Mouse (Mus musculus) myocyte (in vitro differentiated cells): Measurements from ENCODE around the gene Ecsit.

Source experiments
- CEBPB ChIP-seq: IDR thresholded peaks from 2 replicates; pipeline ENCODE4 v1.6.1; 2011; ENCODE audit warnings: mild to moderate bottlenecking, moderate library complexity; ENCODE audit not compliant: poor library complexity, insufficient read depth, severe bottlenecking
- MAX ChIP-seq: IDR thresholded peaks from one replicate; pipeline ENCODE4 v1.6.1; 2011; ENCODE audit warnings: low read depth, mild to moderate bottlenecking, control low read depth
- MYOD1 ChIP-seq, 3 experiments: IDR thresholded peaks; one replicate each; pipeline ENCODE4 v1.6.1; 2011; ENCODE audit warnings: control low read depth in 2 of 3, low read depth in 2 of 3, mild to moderate bottlenecking in 2 of 3, moderate library complexity in 1 of 3; ENCODE audit not compliant: insufficient read length in 2 of 3, control insufficient read depth in 1 of 3
- POLR2A ChIP-seq: IDR thresholded peaks from one replicate; pipeline ENCODE4 v1.6.1; 2011; ENCODE audit warnings: low read depth, mild to moderate bottlenecking, control low read depth, moderate library complexity; ENCODE audit not compliant: insufficient read length
- POLR2AphosphoS2 ChIP-seq: IDR thresholded peaks from one replicate; pipeline ENCODE4 v1.6.1; 2011; ENCODE audit warnings: low read depth, control low read depth; ENCODE audit not compliant: insufficient read length
- TCF12 ChIP-seq: IDR thresholded peaks from one replicate; pipeline ENCODE4 v1.6.1; 2011; ENCODE audit warnings: mild to moderate bottlenecking, control low read depth; ENCODE audit not compliant: poor library complexity, insufficient read depth, severe bottlenecking
- USF1 ChIP-seq: IDR thresholded peaks from one replicate; pipeline ENCODE4 v1.6.1; 2011; ENCODE audit warnings: low read depth, mild to moderate bottlenecking, control low read depth, moderate library complexity

- TF ChIP-seq POLR2A (no peak), USF1 (no peak), CEBPB (no peak), MAX (no peak), TCF12 (no peak), POLR2AphosphoS2 (no peak), MYOD1 (IDR thresholded peaks at IDR 0.05; ENCODE audit: control insufficient read depth in 1 of 3, insufficient read length in 2 of 3, low read depth in 2 of 3) (no peak)
Observed at GRCm38 (mm10) chr9:22050351-22050889, 34.8 kb downstream of the Ecsit start.
